Mouse (Mus musculus) kidney, adult 2 months (tissue): Measurements from ENCODE around the gene Duox2.

Experiments
- CTCF ChIP-seq: fragments of 200-500 bp; conservative IDR thresholded peaks from 2 replicates; pipeline ENCODE4 v1.5.1; 2011; ENCODE audit warnings: low read depth, mild to moderate bottlenecking, control low read depth, low read length, moderate library complexity, mixed read lengths; ENCODE audit not compliant: insufficient read depth, insufficient read length
- POLR2A ChIP-seq: fragments of 200-500 bp; IDR thresholded peaks from one replicate; pipeline ENCODE4 v1.6.1; 2011; ENCODE audit warnings: low read depth, low read length, control low read depth

DNA sequence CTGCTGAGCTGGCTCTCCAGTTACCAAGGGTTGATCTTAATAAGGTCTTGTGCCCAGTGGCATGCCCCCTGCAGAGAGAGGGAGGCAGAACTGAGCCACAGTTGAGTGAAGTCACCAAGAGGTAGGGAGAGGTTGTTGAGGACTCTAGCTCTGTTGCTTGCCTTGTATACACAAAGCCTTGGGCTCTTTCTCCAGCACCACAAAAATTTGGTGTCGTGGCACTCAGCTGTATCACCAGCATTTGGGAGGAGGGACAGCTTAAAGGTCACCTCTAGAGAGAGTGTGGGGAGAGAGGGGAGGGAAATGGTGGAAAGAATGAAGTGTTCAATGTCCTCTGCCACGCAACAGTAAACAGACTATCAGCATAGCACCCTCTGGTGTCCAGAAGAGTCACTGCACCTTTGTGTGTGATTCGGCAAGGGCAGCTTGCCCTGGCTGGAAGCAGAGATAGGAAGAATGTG, 54.5 kb downstream of the Duox2 start:
- TF ChIP-seq CTCF (peak; percentile 97), POLR2A (no peak)
